Mouse (Mus musculus): Measurements from ENCODE around the gene Olfr609. TPM values are rescaled to one million over a fixed set of nuclear protein-coding genes. Genes with fewer than 3 reads are reported as not detected.
"Not testable (repeated sequence)": the region's sequence is repeated elsewhere in the genome, so short reads cannot be mapped to it uniquely, and the experiment has no call there.

Olfr609 gene
- polyA plus RNA-seq (2016; fragmentation: Nextera tagmentation; extraction: Ambion mirVana): not detected in 2 replicates

GRCm38 (mm10) chr7:103497962-103498361 is at the start of gene Olfr609:
Gene Olfr609 (minus strand): TSS chr7:103498062.
- no peaks in the 10 kb centered on the region for H3K27me3 ChIP-seq (replicated peaks)
- H3K36me3 ChIP-seq: no peaks in the 10 kb centered on the region
- H3K9me3 ChIP-seq: no peaks in the 10 kb centered on the region
- no peak within 1 kb of the TSS for H3K27ac ChIP-seq
- no peak within 1 kb of the TSS for H3K4me2 ChIP-seq (replicated peaks)
- H3K4me3 ChIP-seq: no peak within 1 kb of the TSS
- 74% methylated on average over 1 of the region's 1 CpGs for WGBS
- H3K9ac ChIP-seq: no peak within 1 kb of the TSS
- no peak for ATAC-seq (ENCODE audit: low FRiP score, low read depth)
- H3K4me1 ChIP-seq: no peaks in the 10 kb centered on the region

GRCm38 (mm10) chr7:103542617-103543016 is 44.8 kb upstream of the Olfr609 start, which contains the start of gene Olfr612:
Gene Olfr612 (minus strand): TSS chr7:103542717.
- H3K9me3 ChIP-seq; H3K9ac ChIP-seq; H3K4me1 ChIP-seq; H3K36me3 ChIP-seq; H3K4me3 ChIP-seq; H3K4me2 ChIP-seq (replicated peaks); H3K27me3 ChIP-seq (replicated peaks); H3K27ac ChIP-seq; ATAC-seq (ENCODE audit: low FRiP score, low read depth): not testable (repeated sequence)
- WGBS: 87% methylated on average over 2 of the region's 2 CpGs

GRCm38 (mm10) chr7:103520746-103521145 is 22.9 kb upstream of the Olfr609 start, which contains the start of gene Olfr611:
Gene Olfr611 (minus strand): TSS chr7:103520846.
- H3K4me3 ChIP-seq; H3K36me3 ChIP-seq; H3K9ac ChIP-seq; H3K4me1 ChIP-seq; H3K27me3 ChIP-seq (replicated peaks); H3K27ac ChIP-seq; ATAC-seq (ENCODE audit: low FRiP score, low read depth); H3K4me2 ChIP-seq (replicated peaks); H3K9me3 ChIP-seq: not testable (repeated sequence)
- WGBS: 69% methylated on average over 1 of the region's 1 CpGs

GRCm38 (mm10) chr7:103512022-103512421 is 14.2 kb upstream of the Olfr609 start, which contains the start of gene Olfr610:
Gene Olfr610 (minus strand): TSS chr7:103512122.
- H3K27ac ChIP-seq: no peak within 1 kb of the TSS
- H3K4me2 ChIP-seq (replicated peaks): no peak within 1 kb of the TSS
- H3K9ac ChIP-seq: no peak within 1 kb of the TSS
- H3K4me1 ChIP-seq: no peaks in the 10 kb centered on the region
- H3K36me3 ChIP-seq: no peaks in the 10 kb centered on the region
- no peaks in the 10 kb centered on the region for H3K27me3 ChIP-seq (replicated peaks)
- ATAC-seq (ENCODE audit: low FRiP score, low read depth): no peak
- no peak within 1 kb of the TSS for H3K4me3 ChIP-seq
- no peaks in the 10 kb centered on the region for H3K9me3 ChIP-seq
- 83% methylated on average over 2 of the region's 2 CpGs for WGBS

- H3K27me3 ChIP-seq (replicated peaks); H3K4me2 ChIP-seq (replicated peaks); H3K27ac ChIP-seq; H3K36me3 ChIP-seq; H3K4me3 ChIP-seq; ATAC-seq (ENCODE audit: low FRiP score, low read depth); H3K9me3 ChIP-seq; H3K9ac ChIP-seq; H3K4me1 ChIP-seq: not testable (repeated sequence)
- 82% methylated on average over 9 of the region's 9 CpGs for WGBS
Measured at GRCm38 (mm10) chr7:103477106-103477505, 20.8 kb downstream of the Olfr609 start.

- ATAC-seq (ENCODE audit: low FRiP score, low read depth): no peak
- Histone ChIP-seq H3K9me3 (no peaks in the 10 kb centered on the region), H3K4me2 (replicated peaks) (no peak within 1 kb of the TSS), H3K4me1 (no peaks in the 10 kb centered on the region), H3K36me3 (no peaks in the 10 kb centered on the region), H3K27me3 (replicated peaks) (no peaks in the 10 kb centered on the region), H3K4me3 (no peak within 1 kb of the TSS), H3K27ac (no peak within 1 kb of the TSS), H3K9ac (no peak within 1 kb of the TSS)
Measured at GRCm38 (mm10) chr7:103469577-103469976, 28.3 kb downstream of the Olfr609 start, which contains the start of gene Olfr608. Gene Olfr608 (plus strand): TSS chr7:103469877.

- no peak overlapping the region for H3K4me3 ChIP-seq
- H3K27me3 ChIP-seq (replicated peaks): no peaks in the 10 kb centered on the region
- no peak overlapping the region for H3K4me2 ChIP-seq (replicated peaks)
- H3K4me1 ChIP-seq: no peaks in the 10 kb centered on the region
- H3K9ac ChIP-seq: no peak overlapping the region
- no peak overlapping the region for H3K27ac ChIP-seq
- WGBS: 91% methylated on average over 5 of the region's 5 CpGs
- no peak for ATAC-seq (ENCODE audit: low FRiP score, low read depth)
- H3K9me3 ChIP-seq: no peaks in the 10 kb centered on the region
- no peaks in the 10 kb centered on the region for H3K36me3 ChIP-seq
Measured at GRCm38 (mm10) chr7:103460590-103460989, 37.3 kb downstream of the Olfr609 start.

- H3K27ac ChIP-seq: no peak within 1 kb of the TSS
- no peaks in the 10 kb centered on the region for H3K27me3 ChIP-seq (replicated peaks)
- no peak within 1 kb of the TSS for H3K9ac ChIP-seq
- H3K36me3 ChIP-seq: no peaks in the 10 kb centered on the region
- H3K4me2 ChIP-seq (replicated peaks): no peak within 1 kb of the TSS
- WGBS: 90% methylated on average over 2 of the region's 2 CpGs
- H3K4me3 ChIP-seq: no peak within 1 kb of the TSS
- no peak for ATAC-seq (ENCODE audit: low FRiP score, low read depth)
- H3K4me1 ChIP-seq: no peaks in the 10 kb centered on the region
- H3K9me3 ChIP-seq: no peaks in the 10 kb centered on the region
Measured at GRCm38 (mm10) chr7:103448746-103449145, 49.1 kb downstream of the Olfr609 start, which contains the start of gene Olfr606. Gene Olfr606 (plus strand): TSS chr7:103449046.

- Histone ChIP-seq H3K4me2 (replicated peaks) (no peak within 1 kb of the TSS), H3K4me1 (no peaks in the 10 kb centered on the region), H3K36me3 (no peaks in the 10 kb centered on the region), H3K27ac (no peak within 1 kb of the TSS), H3K9me3 (no peaks in the 10 kb centered on the region), H3K9ac (no peak within 1 kb of the TSS), H3K4me3 (no peak within 1 kb of the TSS), H3K27me3 (replicated peaks) (no peaks in the 10 kb centered on the region)
- no peak for ATAC-seq (ENCODE audit: low FRiP score, low read depth)
- 94% methylated on average over 1 of the region's 1 CpGs for WGBS
Measured at GRCm38 (mm10) chr7:103445339-103445738, 52.5 kb downstream of the Olfr609 start, which contains the start of gene Olfr605. Gene Olfr605 (minus strand): TSS chr7:103445439.

Other genes starting within 250 kb of the Olfr609 start
- not detected in 2 replicates for gene Usp17ld, start 245.6 kb downstream of the Olfr609 start, polyA plus RNA-seq (2016; fragmentation: Nextera tagmentation; extraction: Ambion mirVana)
- gene Olfr596, start 192.4 kb downstream of the Olfr609 start, polyA plus RNA-seq (2016; fragmentation: Nextera tagmentation; extraction: Ambion mirVana): not detected in 2 replicates
- not detected in 2 replicates for gene Olfr597, start 181.7 kb downstream of the Olfr609 start, polyA plus RNA-seq (2016; fragmentation: Nextera tagmentation; extraction: Ambion mirVana)
- not detected in 2 replicates for gene Olfr598, start 174.5 kb downstream of the Olfr609 start, polyA plus RNA-seq (2016; fragmentation: Nextera tagmentation; extraction: Ambion mirVana)
- gene Olfr599, start 162.1 kb downstream of the Olfr609 start, polyA plus RNA-seq (2016; fragmentation: Nextera tagmentation; extraction: Ambion mirVana): not detected in 2 replicates
- not detected in 2 replicates for gene Olfr600, start 148.4 kb downstream of the Olfr609 start, polyA plus RNA-seq (2016; fragmentation: Nextera tagmentation; extraction: Ambion mirVana)
- gene Olfr601, start 135.4 kb downstream of the Olfr609 start, polyA plus RNA-seq (2016; fragmentation: Nextera tagmentation; extraction: Ambion mirVana): not detected in 2 replicates
- not detected in 2 replicates for gene Olfr603, start 111.9 kb downstream of the Olfr609 start, polyA plus RNA-seq (2016; fragmentation: Nextera tagmentation; extraction: Ambion mirVana)
- gene Usp17lc, start 83.0 kb downstream of the Olfr609 start, polyA plus RNA-seq (2016; fragmentation: Nextera tagmentation; extraction: Ambion mirVana): not detected in 2 replicates
- not detected in 2 replicates for gene Olfr605, start 52.6 kb downstream of the Olfr609 start, polyA plus RNA-seq (2016; fragmentation: Nextera tagmentation; extraction: Ambion mirVana)
- gene Olfr606, start 49.0 kb downstream of the Olfr609 start, polyA plus RNA-seq (2016; fragmentation: Nextera tagmentation; extraction: Ambion mirVana): not detected in 2 replicates
- not detected in 2 replicates for gene Olfr607, start 33.9 kb downstream of the Olfr609 start, polyA plus RNA-seq (2016; fragmentation: Nextera tagmentation; extraction: Ambion mirVana)
- gene Olfr608, start 28.2 kb downstream of the Olfr609 start, polyA plus RNA-seq (2016; fragmentation: Nextera tagmentation; extraction: Ambion mirVana): not detected in 2 replicates
- not detected in 2 replicates for gene Olfr610, start 14.1 kb upstream of the Olfr609 start, polyA plus RNA-seq (2016; fragmentation: Nextera tagmentation; extraction: Ambion mirVana)
- gene Olfr611, start 22.8 kb upstream of the Olfr609 start, polyA plus RNA-seq (2016; fragmentation: Nextera tagmentation; extraction: Ambion mirVana): not detected in 2 replicates
- gene Olfr612, start 44.7 kb upstream of the Olfr609 start, polyA plus RNA-seq (2016; fragmentation: Nextera tagmentation; extraction: Ambion mirVana): not detected in 2 replicates
- gene Olfr613, start 50.0 kb upstream of the Olfr609 start, polyA plus RNA-seq (2016; fragmentation: Nextera tagmentation; extraction: Ambion mirVana): not detected in 2 replicates
- not detected in 2 replicates for gene Olfr615, start 58.0 kb upstream of the Olfr609 start, polyA plus RNA-seq (2016; fragmentation: Nextera tagmentation; extraction: Ambion mirVana)
- gene Olfr616, start 71.1 kb upstream of the Olfr609 start, polyA plus RNA-seq (2016; fragmentation: Nextera tagmentation; extraction: Ambion mirVana): not detected in 2 replicates
- not detected in 2 replicates for gene Olfr617, start 75.0 kb upstream of the Olfr609 start, polyA plus RNA-seq (2016; fragmentation: Nextera tagmentation; extraction: Ambion mirVana)
- gene Olfr618, start 92.0 kb upstream of the Olfr609 start, polyA plus RNA-seq (2016; fragmentation: Nextera tagmentation; extraction: Ambion mirVana): not detected in 2 replicates
- gene Olfr619, start 102.5 kb upstream of the Olfr609 start, polyA plus RNA-seq (2016; fragmentation: Nextera tagmentation; extraction: Ambion mirVana): not detected in 2 replicates
- not detected in 2 replicates for gene Olfr620, start 114.5 kb upstream of the Olfr609 start, polyA plus RNA-seq (2016; fragmentation: Nextera tagmentation; extraction: Ambion mirVana)
- gene Olfr622, start 144.6 kb upstream of the Olfr609 start, polyA plus RNA-seq (2016; fragmentation: Nextera tagmentation; extraction: Ambion mirVana): not detected in 2 replicates
- not detected in 2 replicates for gene Olfr623, start 165.6 kb upstream of the Olfr609 start, polyA plus RNA-seq (2016; fragmentation: Nextera tagmentation; extraction: Ambion mirVana)
- not detected in 2 replicates for gene Olfr624, start 173.1 kb upstream of the Olfr609 start, polyA plus RNA-seq (2016; fragmentation: Nextera tagmentation; extraction: Ambion mirVana)
- gene Olfr625-ps1, start 184.7 kb upstream of the Olfr609 start, polyA plus RNA-seq (2016; fragmentation: Nextera tagmentation; extraction: Ambion mirVana): not detected in 2 replicates
- gene Olfr243, start 216.6 kb upstream of the Olfr609 start, polyA plus RNA-seq (2016; fragmentation: Nextera tagmentation; extraction: Ambion mirVana): not detected in 2 replicates
- gene Olfr628, start 232.3 kb upstream of the Olfr609 start, polyA plus RNA-seq (2016; fragmentation: Nextera tagmentation; extraction: Ambion mirVana): not detected in 2 replicates
- gene Olfr629, start 246.9 kb upstream of the Olfr609 start, polyA plus RNA-seq (2016; fragmentation: Nextera tagmentation; extraction: Ambion mirVana): not detected in 2 replicates

Data from neural tube, embryonic 12.5 days (tissue).